Mouse (Mus musculus) bone marrow, adult 2 months (tissue): ENCODE measurements around the gene Lman2.

Experiments used
- CTCF ChIP-seq: fragments of 200-500 bp; IDR thresholded peaks from 2 replicates; pipeline ENCODE4 v1.5.1; 2011; ENCODE audit warnings: low read length, control low read depth; ENCODE audit not compliant: control insufficient read depth, insufficient read depth
- POLR2A ChIP-seq: fragments of 200-500 bp; IDR thresholded peaks from 2 replicates; pipeline ENCODE4 v1.6.1; 2011; ENCODE audit warnings: low read depth, mild to moderate bottlenecking, control low read depth, low read length, borderline replicate concordance; ENCODE audit not compliant: control insufficient read depth

DNA sequence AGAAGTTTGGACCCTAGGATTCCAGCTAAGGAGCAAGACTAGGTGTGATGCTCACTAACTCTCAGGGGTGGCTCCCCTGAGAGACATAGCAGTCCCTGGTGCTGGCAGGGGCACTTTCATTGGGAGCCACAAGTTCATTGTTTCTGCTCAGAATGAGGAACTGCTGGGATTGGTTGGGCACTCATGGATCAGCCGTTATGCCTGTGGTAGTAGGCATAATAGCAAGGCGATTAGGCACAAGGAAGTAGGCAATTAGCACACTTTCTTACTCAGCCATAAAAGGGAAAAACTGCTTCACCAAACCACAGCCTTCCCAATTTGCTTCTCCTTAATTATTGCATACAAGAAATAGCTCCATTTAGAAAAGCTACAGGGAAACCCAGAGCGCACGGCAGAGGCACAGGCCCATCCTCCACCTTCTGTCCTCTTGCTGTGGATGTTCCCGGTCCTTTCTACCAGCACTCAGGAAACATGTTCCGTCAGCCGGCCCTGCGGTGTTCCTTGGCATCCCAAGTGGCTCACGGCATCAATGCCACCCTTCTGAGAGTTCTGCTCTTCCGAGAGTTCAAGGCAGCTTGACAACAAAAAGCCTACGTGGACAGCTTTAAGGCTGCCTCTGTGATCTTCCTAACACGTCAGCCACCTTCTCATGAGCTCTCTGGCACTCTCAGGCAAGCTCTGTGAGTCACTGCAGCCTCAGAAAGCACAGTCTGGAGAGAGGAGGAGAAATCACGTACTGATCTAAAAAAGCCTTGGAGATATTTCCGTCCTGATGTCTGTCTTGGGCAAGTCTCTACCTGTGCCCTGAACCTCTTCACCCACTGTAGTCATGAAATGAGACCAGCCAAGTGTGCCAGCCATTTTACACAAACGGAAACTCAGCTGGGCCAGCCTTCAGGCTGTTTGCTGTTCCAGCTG is 41.6 kb upstream of the Lman2 start:
- no peak for TF ChIP-seq CTCF
- no peak for TF ChIP-seq POLR2A
